Mouse (Mus musculus) sigmoid colon, adult 10 weeks (tissue): ENCODE measurements around the gene Epha7. TPM values are rescaled to one million over a fixed set of nuclear protein-coding genes. Genes with fewer than 3 reads are reported as not detected.

Experiments
- polyA plus RNA-seq: library from polyadenylated mRNA; stranded (reverse); fragments of 350-450 nt; fragmentation: Illumina TruSeq; extraction: RNeasy Lipid Tissue Mini Kit (QIAGEN cat#74804); gene quantifications from one replicate; pipeline ENCODE4 v1.2.3, GENCODE M21; 2014; ENCODE audit warnings: low read depth, low replicate concordance

The Epha7 gene
- 9.8 TPM for polyA plus RNA-seq

GRCm38 (mm10) chr4:28812691-28813289 lies at the start of gene Epha7:
Gene Epha7, plus strand, starts transcription at chr4:28813131.

